Mouse (Mus musculus) ES-Bruce4 (cell line): ENCODE data around the gene Tmem86b.

ENCODE experiments used
- CTCF ChIP-seq: IDR thresholded peaks from one replicate; pipeline ENCODE4 v1.8.1; 2011; ENCODE audit warnings: low read depth, low read length
- EP300 ChIP-seq: IDR thresholded peaks from 2 replicates; pipeline ENCODE4 v1.6.1; 2011; ENCODE audit warnings: low read depth, low read length; ENCODE audit not compliant: insufficient read depth

- no peak for TF ChIP-seq CTCF
- TF ChIP-seq EP300: no peak
Measured at GRCm38 (mm10) chr7:4657521-4658127, 26.4 kb upstream of the Tmem86b start.
